Mouse (Mus musculus) cortical plate, adult 2 months (tissue): ENCODE data around the gene Dusp6.

Experiments
- CTCF ChIP-seq: fragments of 200-500 bp; IDR thresholded peaks from 2 replicates; pipeline ENCODE4 v1.5.1; 2011; ENCODE audit warnings: mild to moderate bottlenecking, control low read depth, low read length; ENCODE audit not compliant: insufficient read depth; ENCODE audit errors: extremely low read depth
- POLR2A ChIP-seq: fragments of 200-500 bp; IDR thresholded peaks from 2 replicates; pipeline ENCODE4 v1.6.1; 2011; ENCODE audit warnings: mild to moderate bottlenecking, low read length, control low read depth; ENCODE audit not compliant: insufficient read depth; ENCODE audit errors: extremely low read depth

GRCm38 (mm10) chr10:99227968-99228864 is 34.8 kb upstream of the Dusp6 start:
- TF ChIP-seq POLR2A (no peak), CTCF (no peak)
